Mouse (Mus musculus) CH12F3 (cell line): ENCODE results near the gene Syn1.

ENCODE experiments used
- in situ Hi-C: fragments of 300-500 bp; cut with MboI; formaldehyde crosslinking; loops from 2 replicates; pipeline ENCODE4 v1.14.3; 2020; ENCODE audit warnings: low sequenced_read_pairs

Syn1 gene

GRCm38 (mm10) chrX:20863161-20864101 lies 57.4 kb downstream of the Syn1 start:
- in situ Hi-C loops: no loop called here

DNA sequence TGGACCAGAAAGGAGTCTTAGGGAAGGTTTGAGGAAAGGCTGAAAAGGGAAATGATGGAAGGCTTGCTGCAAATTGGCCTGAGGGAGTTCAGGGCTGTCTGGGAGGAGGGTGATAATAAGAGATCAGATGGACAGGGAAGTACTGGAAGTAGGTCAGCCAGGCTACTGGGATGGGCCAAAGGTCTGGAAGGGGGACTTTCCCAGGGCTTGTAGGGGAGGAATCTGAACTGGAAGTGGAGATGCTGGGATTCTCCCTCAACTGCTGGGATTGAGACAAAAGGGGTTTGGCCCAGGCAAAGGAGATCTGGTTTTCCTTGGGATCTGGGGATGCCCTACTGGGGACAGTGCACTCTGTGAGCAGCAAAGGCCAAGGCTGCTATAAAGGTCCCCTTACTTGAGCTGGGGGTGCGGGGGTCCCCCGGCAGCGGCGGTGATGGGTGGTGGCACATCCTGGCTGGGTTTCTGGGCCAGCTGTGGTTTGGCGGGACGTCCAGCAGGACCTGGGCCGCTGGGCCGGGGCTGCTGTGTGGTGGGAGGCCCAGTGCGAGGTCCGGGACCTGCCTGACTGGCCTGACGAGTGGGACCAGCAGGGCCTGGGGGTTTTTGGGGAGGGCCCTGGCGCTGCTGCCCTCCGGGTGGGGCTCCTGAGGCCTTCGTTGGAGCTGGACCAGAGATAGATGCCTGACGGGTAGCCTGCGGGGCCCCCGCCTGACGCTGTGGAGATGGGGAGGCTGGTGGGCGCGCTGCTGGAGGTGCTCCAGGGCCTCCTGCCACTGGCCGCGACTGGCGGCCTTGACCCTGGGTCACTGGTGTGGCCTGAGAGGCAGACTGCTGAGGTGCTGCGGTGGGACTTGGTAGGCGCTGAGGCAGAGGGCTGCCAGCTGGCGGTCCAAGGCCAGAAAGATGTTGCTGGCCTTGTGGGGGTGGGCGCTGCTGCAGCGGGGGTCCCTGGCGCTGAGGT lies 58.4 kb downstream of the Syn1 start:
- in situ Hi-C loops: no loop called here

DNA sequence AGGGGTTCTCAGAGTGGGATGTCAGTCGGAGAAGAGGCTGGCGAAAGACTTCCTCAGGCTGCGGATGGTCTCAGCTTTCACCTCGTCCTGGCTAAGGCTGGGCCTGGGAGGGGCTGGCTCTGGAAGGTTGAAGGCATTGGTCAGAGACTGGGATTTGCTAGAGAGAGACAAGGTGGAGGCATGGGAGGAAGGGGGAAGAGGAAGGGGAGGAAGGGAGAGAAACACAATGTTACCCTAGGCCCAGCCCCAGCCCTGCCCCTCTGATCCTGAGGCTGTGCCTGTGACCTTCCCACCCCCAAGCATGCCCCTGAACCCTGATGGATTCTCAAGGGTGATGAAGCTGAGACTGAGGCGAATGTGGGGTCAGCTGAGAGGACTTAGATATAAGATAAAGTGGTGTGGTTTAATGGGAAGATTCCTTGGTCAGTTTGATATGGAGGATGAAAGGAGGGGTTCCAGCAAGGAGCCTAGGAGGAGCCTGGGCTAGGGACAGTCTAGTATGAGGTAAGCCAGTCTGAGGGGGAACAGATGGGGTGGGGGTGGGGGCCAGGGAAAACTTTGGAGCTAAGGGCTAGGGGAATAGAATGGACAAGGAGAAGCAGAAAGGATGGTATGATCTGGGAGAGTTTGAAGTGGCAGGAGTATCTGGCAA lies 59.2 kb downstream of the Syn1 start:
- in situ Hi-C loops: no loop called here

DNA sequence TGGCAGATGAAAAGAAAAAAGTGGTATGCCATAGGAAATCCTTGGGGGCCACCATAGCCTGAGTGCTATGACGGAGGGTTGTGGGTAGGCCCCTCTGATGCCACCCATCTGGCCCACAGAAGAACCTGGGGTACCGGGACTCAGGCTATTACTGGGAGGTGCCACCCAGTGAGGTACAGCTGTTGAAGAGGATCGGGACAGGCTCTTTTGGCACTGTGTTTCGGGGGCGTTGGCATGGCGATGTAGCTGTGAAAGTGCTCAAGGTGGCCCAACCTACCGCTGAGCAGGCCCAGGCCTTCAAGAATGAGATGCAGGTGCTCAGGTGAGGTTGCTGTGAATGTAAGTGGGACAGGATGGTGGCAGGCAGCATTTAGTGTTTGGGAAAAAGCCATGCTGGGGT lies 67.0 kb downstream of the Syn1 start:
- in situ Hi-C loops: no loop called here

DNA sequence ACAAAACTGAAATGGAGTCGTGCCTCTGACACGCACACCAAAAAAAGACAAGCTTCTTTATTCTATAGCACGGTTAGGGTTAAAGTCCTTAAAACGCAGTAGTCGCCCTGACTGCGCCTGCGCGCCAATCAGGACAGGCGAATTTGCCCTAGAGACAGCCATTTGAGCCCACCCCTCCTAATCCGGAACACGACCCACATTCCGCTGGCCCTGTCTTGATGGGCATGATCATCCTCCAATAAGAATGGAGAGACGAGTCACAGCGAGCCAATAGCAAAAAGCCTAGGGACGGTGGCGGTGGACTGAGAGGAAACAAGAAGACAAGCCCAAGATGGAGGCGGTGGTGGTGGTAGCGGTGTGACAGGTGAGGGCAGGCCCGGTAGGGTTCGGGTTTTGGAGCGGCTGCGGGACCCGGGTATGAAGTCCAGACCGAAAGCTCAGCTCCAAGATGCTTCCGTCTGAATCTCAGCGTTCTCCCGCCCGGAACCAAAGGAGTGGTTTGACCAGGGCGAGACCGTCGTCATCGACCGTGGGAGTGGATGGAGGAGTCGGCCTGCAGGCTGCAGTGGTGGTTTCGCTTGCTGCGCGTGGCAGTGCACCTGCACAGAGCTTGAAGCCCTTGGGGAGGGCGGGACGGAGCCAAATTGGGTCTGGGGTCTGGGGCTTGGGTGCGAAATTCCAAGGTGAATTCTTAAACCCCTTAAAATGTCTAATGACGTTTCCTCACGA lies 72.4 kb downstream of the Syn1 start:
- in situ Hi-C loops: loop anchor here (25.0 kb wide), 1 partner anchor 89 kb away; the partner anchor contains the start of gene Cfp

GRCm38 (mm10) chrX:20847816-20848215 lies 73.0 kb downstream of the Syn1 start:
- in situ Hi-C loops: loop anchor here (25.0 kb wide), 1 partner anchor 89 kb away; the partner anchor contains the start of gene Cfp

DNA sequence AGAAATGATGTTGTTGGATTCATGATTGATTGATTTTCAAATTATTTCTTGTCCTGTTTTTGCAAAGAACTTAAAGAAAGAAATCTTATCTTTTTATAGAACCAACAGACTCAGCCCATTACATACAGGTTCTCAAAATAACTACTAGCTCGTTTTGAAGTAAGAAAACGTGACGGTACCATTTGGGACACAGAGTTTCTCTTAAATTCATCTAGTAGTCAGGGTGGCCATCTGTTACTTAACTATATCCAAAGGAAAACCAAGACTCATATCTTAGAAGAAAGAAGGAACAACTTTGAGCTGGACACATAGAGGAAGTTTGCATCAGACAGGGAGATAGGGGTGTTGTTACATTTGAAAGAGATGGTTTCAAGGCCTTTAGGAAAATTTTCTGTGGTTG lies 73.6 kb downstream of the Syn1 start:
- in situ Hi-C loops: loop anchor here (25.0 kb wide), 1 partner anchor 90 kb away; the partner anchor contains the start of gene Cfp

DNA sequence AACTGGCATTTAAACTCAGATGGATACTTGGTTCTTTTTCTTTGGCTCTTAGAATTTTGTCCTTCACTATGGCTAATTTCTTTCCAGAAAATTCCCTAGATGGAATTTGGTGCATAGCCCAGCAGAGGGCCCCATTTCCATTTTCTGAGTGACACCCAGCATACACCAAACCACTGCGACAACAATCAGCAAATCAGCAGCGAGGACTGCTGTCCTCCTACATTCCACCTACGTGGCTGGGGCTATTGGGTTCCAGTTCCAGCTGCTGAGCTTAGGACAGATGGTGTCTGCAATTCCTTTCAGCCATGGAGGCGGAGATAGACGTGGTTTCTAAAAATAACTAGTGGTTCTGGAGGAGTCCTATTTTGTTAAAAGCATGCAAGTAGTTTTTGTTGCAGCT lies 91.9 kb downstream of the Syn1 start:
- in situ Hi-C loops: loop anchor here (25.0 kb wide), 1 partner anchor 108 kb away; the partner anchor contains the start of gene Cfp

DNA sequence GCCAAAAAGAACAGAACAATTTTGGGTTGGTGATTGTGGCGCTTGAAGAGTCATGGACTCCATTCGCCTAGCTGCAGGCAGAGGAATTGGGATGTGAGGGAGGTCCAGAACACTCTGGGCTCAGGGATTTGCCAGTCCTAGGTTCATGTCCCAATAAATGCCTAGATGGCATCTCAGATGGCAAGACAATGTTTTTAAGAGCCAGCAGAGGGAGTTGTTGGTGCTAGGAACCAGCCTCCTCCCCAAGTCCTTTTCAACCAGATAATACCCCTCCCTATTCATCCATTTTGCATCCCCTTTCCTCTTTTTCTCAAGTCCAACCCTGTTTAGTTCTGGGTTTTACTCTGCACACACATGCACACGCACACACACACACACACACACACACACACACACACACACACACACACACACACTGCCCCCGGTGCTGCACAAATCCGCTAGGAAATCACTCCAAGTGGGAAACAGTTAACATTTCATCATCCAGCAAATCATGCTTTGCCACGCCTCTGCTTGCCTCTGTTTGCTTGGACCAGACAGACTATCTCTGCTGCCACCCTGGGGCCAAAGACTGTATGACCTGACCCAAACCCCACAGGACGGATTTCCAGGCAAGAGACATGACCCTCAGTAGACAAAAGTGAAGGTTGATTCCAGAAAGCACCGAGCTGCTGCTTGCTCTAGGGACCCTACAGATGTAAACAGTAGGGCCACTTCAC lies 100.9 kb downstream of the Syn1 start:
- in situ Hi-C loops: no loop called here

DNA sequence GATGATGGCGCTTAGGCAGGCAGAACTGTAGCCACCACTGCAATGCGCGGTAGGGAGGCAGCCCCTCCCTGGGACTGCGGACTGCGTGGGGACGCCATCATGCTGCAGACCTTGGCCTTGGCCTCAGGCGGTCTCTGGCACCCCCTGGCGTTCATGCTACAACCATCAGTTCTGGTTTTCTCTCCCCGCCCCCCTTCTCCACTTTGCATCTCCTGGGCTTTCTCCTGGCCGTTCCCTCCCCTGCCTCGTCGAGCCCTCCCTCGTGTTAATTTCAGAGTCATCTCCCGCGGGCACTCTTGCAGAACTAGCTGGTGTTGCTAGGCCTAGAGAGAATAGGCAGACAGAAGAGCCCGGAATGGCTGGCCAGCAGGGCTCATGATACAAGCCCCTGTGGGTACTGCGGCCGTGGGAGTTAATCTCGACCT lies 101.6 kb downstream of the Syn1 start:
- in situ Hi-C loops: no loop called here

DNA sequence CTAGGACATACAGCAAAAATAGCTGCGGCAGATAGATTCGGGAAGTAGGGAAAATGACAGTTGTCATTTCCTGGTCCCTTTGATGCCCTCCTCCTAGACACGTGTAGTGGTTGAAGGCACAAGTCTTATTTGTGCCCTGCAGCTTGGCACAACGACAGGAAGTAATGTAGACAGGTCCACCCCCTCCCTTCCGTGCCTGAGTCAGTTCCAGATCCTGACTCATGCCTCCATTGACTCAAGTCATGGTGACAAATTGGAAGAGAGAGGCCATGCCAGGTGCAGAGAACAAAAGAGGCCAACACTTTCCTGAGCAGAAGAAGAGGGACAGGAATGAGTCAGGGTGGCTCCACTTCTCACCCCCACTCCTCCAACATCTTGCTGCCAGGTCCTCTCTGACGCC lies 103.8 kb downstream of the Syn1 start:
- in situ Hi-C loops: no loop called here
